Mouse (Mus musculus): ENCODE results near the gene Phldb3. TPM values are rescaled to one million over a fixed set of nuclear protein-coding genes. Genes with fewer than 3 reads are reported as not detected.
A peak's percentile ranks its signal among the peaks of the same experiment; 100 is the strongest.

The Phldb3 gene
- polyA plus RNA-seq (2012; ENCODE audit: insufficient read depth, insufficient read length, missing spikeins): 7.2 and 7.6 TPM in 2 replicates

- Histone ChIP-seq H3K4me1 (ENCODE audit: control insufficient read depth, insufficient read depth, low read length) (peaks cover 4% of the 10 kb centered on the region), H3K4me3 (ENCODE audit: insufficient read depth, low read length) (peak within 1 kb of the TSS; percentile 70), H3K27ac (ENCODE audit: insufficient read depth, low read depth, low read length) (no peak within 1 kb of the TSS)
- TF ChIP-seq CTCF (IDR thresholded peaks at IDR 0.05; ENCODE audit: low read depth, low read length) (peak; percentile 5; the same call in 1 of the 2 replicates), POLR2A (IDR thresholded peaks at IDR 0.05; ENCODE audit: borderline replicate concordance, low read depth, low read length) (no peak)
Measured at GRCm38 (mm10) chr7:24610144-24610878, at the start of gene Phldb3. TSS of gene Phldb3 (plus strand) at chr7:24610763.

DNA sequence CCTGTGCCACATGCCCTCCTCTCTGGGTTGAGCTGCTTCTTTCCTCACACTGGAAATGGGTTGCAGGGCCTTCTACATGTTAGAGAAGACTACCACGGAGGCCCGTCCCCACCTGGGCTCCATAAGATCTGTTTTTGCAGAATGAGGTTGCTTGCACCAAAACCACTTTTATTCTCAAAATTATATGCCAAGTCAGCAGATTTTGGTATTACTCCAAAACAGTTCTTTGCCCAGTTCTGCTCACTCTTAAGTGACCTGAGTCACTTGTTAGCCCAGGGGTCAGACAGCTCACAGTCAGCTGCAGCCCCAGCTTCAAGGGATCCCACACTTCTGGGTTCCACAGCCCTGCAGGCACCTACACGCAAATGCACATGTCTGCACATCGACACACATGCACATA, 49.1 kb upstream of the Phldb3 start:
- no peak overlapping the region for H3K27ac ChIP-seq (ENCODE audit: insufficient read depth, low read depth, low read length)
- no peaks in the 10 kb centered on the region for H3K4me1 ChIP-seq (ENCODE audit: control insufficient read depth, insufficient read depth, low read length)
- H3K4me3 ChIP-seq (ENCODE audit: insufficient read depth, low read length): no peak overlapping the region

DNA sequence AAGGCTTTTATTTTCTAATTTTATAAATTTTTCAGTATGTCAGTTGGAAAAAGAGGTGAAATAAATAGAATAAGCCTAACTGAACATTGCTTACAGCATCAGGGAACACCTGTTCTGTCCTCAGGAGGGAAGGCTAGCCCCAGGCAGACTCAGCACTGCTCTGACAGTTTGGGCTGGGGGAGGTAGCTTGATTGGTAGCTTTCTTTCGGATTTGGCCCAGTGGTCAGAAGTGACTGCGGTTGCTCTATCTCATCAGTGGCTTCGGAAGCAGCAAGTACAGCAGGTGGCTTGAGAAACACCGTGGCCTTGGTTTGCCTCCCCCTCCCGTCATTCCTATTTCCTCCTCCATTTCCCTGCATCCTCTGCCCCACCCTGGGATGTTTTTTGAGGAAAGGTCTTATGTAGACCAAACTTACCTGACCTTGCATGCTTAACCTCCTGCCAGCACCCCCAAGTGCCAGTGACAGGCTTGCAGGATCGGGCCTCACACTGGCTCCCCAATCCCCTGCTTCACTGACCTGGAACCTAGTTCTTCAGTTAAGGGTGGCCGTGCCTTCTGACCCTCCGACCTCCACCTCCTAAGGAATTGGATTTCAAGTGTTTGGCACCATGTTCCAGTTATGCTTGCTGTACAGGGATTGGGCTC, 47.2 kb upstream of the Phldb3 start:
- no peak overlapping the region for H3K4me3 ChIP-seq (ENCODE audit: insufficient read depth, low read length)
- no peak overlapping the region for H3K27ac ChIP-seq (ENCODE audit: insufficient read depth, low read depth, low read length)
- no peaks in the 10 kb centered on the region for H3K4me1 ChIP-seq (ENCODE audit: control insufficient read depth, insufficient read depth, low read length)
- TF ChIP-seq CTCF (IDR thresholded peaks at IDR 0.05; ENCODE audit: low read depth, low read length): no peak
- TF ChIP-seq POLR2A (IDR thresholded peaks at IDR 0.05; ENCODE audit: borderline replicate concordance, low read depth, low read length): no peak

More for the DNA sequence above, 49.1 kb upstream of the Phldb3 start:
- no peak for TF ChIP-seq CTCF (IDR thresholded peaks at IDR 0.05; ENCODE audit: low read depth, low read length)
- TF ChIP-seq POLR2A (IDR thresholded peaks at IDR 0.05; ENCODE audit: borderline replicate concordance, low read depth, low read length): no peak

GRCm38 (mm10) chr7:24563837-24564206, 46.7 kb upstream of the Phldb3 start:
- H3K27ac ChIP-seq (ENCODE audit: insufficient read depth, low read depth, low read length): no peak overlapping the region
- no peak overlapping the region for H3K4me3 ChIP-seq (ENCODE audit: insufficient read depth, low read length)
- TF ChIP-seq POLR2A (IDR thresholded peaks at IDR 0.05; ENCODE audit: borderline replicate concordance, low read depth, low read length) (no peak), CTCF (IDR thresholded peaks at IDR 0.05; ENCODE audit: low read depth, low read length) (no peak)
- H3K4me1 ChIP-seq (ENCODE audit: control insufficient read depth, insufficient read depth, low read length): no peaks in the 10 kb centered on the region

- Histone ChIP-seq H3K4me3 (ENCODE audit: insufficient read depth, low read length) (no peak overlapping the region), H3K4me1 (ENCODE audit: control insufficient read depth, insufficient read depth, low read length) (no peaks in the 10 kb centered on the region), H3K27ac (ENCODE audit: insufficient read depth, low read depth, low read length) (no peak overlapping the region)
- TF ChIP-seq CTCF (IDR thresholded peaks at IDR 0.05; ENCODE audit: low read depth, low read length) (peak; percentile 56; the same call in 1 of the 2 replicates), POLR2A (IDR thresholded peaks at IDR 0.05; ENCODE audit: borderline replicate concordance, low read depth, low read length) (no peak)
Measured at GRCm38 (mm10) chr7:24564607-24565265, 45.8 kb upstream of the Phldb3 start.

DNA sequence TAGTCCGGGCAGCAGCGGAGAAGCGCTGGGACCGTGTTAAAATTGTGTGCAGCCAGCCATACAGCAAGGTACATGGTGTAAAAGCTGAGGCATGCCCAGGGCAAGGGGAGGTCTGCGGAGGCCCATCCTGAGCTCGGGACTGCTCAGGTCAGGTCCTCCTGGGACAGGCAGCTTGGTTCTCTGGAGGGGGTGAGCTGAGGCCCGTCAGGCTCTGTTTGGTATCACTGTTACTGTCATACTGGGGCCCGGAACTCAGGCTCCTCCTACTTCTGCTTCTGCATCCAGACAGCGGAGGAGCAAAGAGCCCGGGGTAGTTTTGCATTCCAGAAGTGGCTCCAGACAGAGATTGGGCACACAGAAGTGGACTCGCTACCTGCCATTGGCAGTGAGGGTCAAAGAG, 44.9 kb upstream of the Phldb3 start:
- no peaks in the 10 kb centered on the region for H3K4me1 ChIP-seq (ENCODE audit: control insufficient read depth, insufficient read depth, low read length)
- H3K4me3 ChIP-seq (ENCODE audit: insufficient read depth, low read length): no peak overlapping the region
- H3K27ac ChIP-seq (ENCODE audit: insufficient read depth, low read depth, low read length): no peak overlapping the region
- no peak for TF ChIP-seq POLR2A (IDR thresholded peaks at IDR 0.05; ENCODE audit: borderline replicate concordance, low read depth, low read length)
- no peak for TF ChIP-seq CTCF (IDR thresholded peaks at IDR 0.05; ENCODE audit: low read depth, low read length)

DNA sequence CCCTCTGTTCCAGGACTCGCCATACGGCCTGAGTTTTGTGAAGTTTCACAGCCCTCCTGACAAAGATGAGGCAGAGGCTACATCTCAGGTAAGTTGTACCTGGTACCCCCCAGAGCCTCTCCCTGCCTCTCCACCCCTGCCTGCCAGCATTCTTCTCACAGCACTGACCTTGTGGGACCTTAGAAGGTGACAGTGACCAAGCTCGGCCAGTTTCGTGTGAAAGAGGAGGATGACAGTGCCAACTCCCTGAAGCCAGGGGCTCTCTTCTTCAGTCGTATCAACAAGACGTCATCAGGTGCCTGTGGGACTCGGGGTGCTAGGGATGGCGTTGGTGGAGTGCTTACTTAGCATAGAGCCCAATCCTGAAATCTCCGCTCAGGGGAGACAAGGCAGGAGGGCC, 44.4 kb upstream of the Phldb3 start:
- no peak overlapping the region for H3K4me3 ChIP-seq (ENCODE audit: insufficient read depth, low read length)
- H3K27ac ChIP-seq (ENCODE audit: insufficient read depth, low read depth, low read length): no peak overlapping the region
- H3K4me1 ChIP-seq (ENCODE audit: control insufficient read depth, insufficient read depth, low read length): no peaks in the 10 kb centered on the region
- TF ChIP-seq CTCF (IDR thresholded peaks at IDR 0.05; ENCODE audit: low read depth, low read length) (no peak), POLR2A (IDR thresholded peaks at IDR 0.05; ENCODE audit: borderline replicate concordance, low read depth, low read length) (no peak)

GRCm38 (mm10) chr7:24568512-24568911, 42.1 kb upstream of the Phldb3 start:
- Histone ChIP-seq H3K4me1 (ENCODE audit: control insufficient read depth, insufficient read depth, low read length) (no peaks in the 10 kb centered on the region), H3K27ac (ENCODE audit: insufficient read depth, low read depth, low read length) (no peak overlapping the region), H3K4me3 (ENCODE audit: insufficient read depth, low read length) (no peak overlapping the region)
- no peak for TF ChIP-seq POLR2A (IDR thresholded peaks at IDR 0.05; ENCODE audit: borderline replicate concordance, low read depth, low read length)

- Histone ChIP-seq H3K27ac (ENCODE audit: insufficient read depth, low read depth, low read length) (no peak overlapping the region), H3K4me3 (ENCODE audit: insufficient read depth, low read length) (no peak overlapping the region), H3K4me1 (ENCODE audit: control insufficient read depth, insufficient read depth, low read length) (no peaks in the 10 kb centered on the region)
- no peak for TF ChIP-seq CTCF (IDR thresholded peaks at IDR 0.05; ENCODE audit: low read depth, low read length)
- no peak for TF ChIP-seq POLR2A (IDR thresholded peaks at IDR 0.05; ENCODE audit: borderline replicate concordance, low read depth, low read length)
Measured at GRCm38 (mm10) chr7:24571071-24571470, 39.5 kb upstream of the Phldb3 start.

- TF ChIP-seq POLR2A (IDR thresholded peaks at IDR 0.05; ENCODE audit: borderline replicate concordance, low read depth, low read length) (no peak), CTCF (IDR thresholded peaks at IDR 0.05; ENCODE audit: low read depth, low read length) (0 out of 2 replicates have a peak, but pooled peaks have one; percentile 32)
- no peak overlapping the region for H3K27ac ChIP-seq (ENCODE audit: insufficient read depth, low read depth, low read length)
- H3K4me1 ChIP-seq (ENCODE audit: control insufficient read depth, insufficient read depth, low read length): no peaks in the 10 kb centered on the region
- H3K4me3 ChIP-seq (ENCODE audit: insufficient read depth, low read length): no peak overlapping the region
Measured at GRCm38 (mm10) chr7:24572455-24572854, 38.1 kb upstream of the Phldb3 start.
